Mouse (Mus musculus): ENCODE results near the gene Zfp563. TPM values are rescaled to one million over a fixed set of nuclear protein-coding genes. Genes with fewer than 3 reads are reported as not detected.

Zfp563 gene
- polyA plus RNA-seq (2015; fragmentation: Nextera tagmentation; extraction: Ambion mirVana): 5.6 and 6.3 TPM in 2 replicates

GRCm38 (mm10) chr17:33089220-33089949, at the start of gene Zfp563:
TSS of gene Zfp563 (plus strand) at chr17:33089310.
- Histone ChIP-seq H3K27ac (peak within 1 kb of the TSS; percentile 94), H3K4me1 (replicated peaks; ENCODE audit: insufficient read depth, low read length) (peaks cover 11% of the 10 kb centered on the region), H3K36me3 (ENCODE audit: insufficient read depth, low read length) (no peaks in the 10 kb centered on the region), H3K9me3 (replicated peaks; ENCODE audit: low read length) (no peaks in the 10 kb centered on the region), H3K27me3 (ENCODE audit: insufficient read depth, low read length) (no peaks in the 10 kb centered on the region), H3K4me3 (replicated peaks; ENCODE audit: low read depth, low read length) (peak within 1 kb of the TSS; percentile 63), H3K9ac (ENCODE audit: low read depth, low read length) (peak within 1 kb of the TSS; percentile 69), H3K4me2 (ENCODE audit: low read length) (peak within 1 kb of the TSS; percentile 79)
- TF ChIP-seq CTCF (IDR thresholded peaks at IDR 0.05; ENCODE audit: low read depth): peak; percentile 25; the same call in 1 of the 2 replicates
- whole genome bisulfite sequencing: 4% methylated on average over 34 of the region's 34 CpGs
- ATAC-seq (replicated peaks; ENCODE audit: low FRiP score, low read depth) (peak; percentile 90), DNase-seq (ENCODE audit: low spot score) (peak; percentile 96)

GRCm38 (mm10) chr17:33058791-33059190, 30.3 kb upstream of the Zfp563 start:
- TF ChIP-seq CTCF (IDR thresholded peaks at IDR 0.05; ENCODE audit: low read depth): no peak; the same call in 1 of the 2 replicates
- Histone ChIP-seq H3K27me3 (ENCODE audit: insufficient read depth, low read length) (no peaks in the 10 kb centered on the region), H3K27ac (no peak overlapping the region), H3K9me3 (replicated peaks; ENCODE audit: low read length) (no peaks in the 10 kb centered on the region), H3K36me3 (ENCODE audit: insufficient read depth, low read length) (no peaks in the 10 kb centered on the region), H3K4me1 (replicated peaks; ENCODE audit: insufficient read depth, low read length) (no peaks in the 10 kb centered on the region), H3K9ac (ENCODE audit: low read depth, low read length) (no peak overlapping the region), H3K4me2 (ENCODE audit: low read length) (no peak overlapping the region), H3K4me3 (replicated peaks; ENCODE audit: low read depth, low read length) (no peak overlapping the region)
- 10% methylated on average over 1 of the region's 1 CpGs for WGBS
- ATAC-seq (replicated peaks; ENCODE audit: low FRiP score, low read depth): no peak
- DNase-seq (ENCODE audit: low spot score): peak; percentile 25

GRCm38 (mm10) chr17:33063001-33063400, 26.1 kb upstream of the Zfp563 start:
- Histone ChIP-seq H3K9ac (ENCODE audit: low read depth, low read length) (no peak overlapping the region), H3K4me3 (replicated peaks; ENCODE audit: low read depth, low read length) (no peak overlapping the region), H3K4me1 (replicated peaks; ENCODE audit: insufficient read depth, low read length) (no peaks in the 10 kb centered on the region), H3K4me2 (ENCODE audit: low read length) (no peak overlapping the region), H3K27me3 (ENCODE audit: insufficient read depth, low read length) (no peaks in the 10 kb centered on the region), H3K9me3 (replicated peaks; ENCODE audit: low read length) (no peaks in the 10 kb centered on the region), H3K36me3 (ENCODE audit: insufficient read depth, low read length) (no peaks in the 10 kb centered on the region), H3K27ac (no peak overlapping the region)
- ATAC-seq (replicated peaks; ENCODE audit: low FRiP score, low read depth): no peak
- WGBS: 0% methylated on average over 1 of the region's 1 CpGs
- DNase-seq (ENCODE audit: low spot score): no peak
- TF ChIP-seq CTCF (IDR thresholded peaks at IDR 0.05; ENCODE audit: low read depth): no peak

- DNase-seq (ENCODE audit: low spot score) (no peak), ATAC-seq (replicated peaks; ENCODE audit: low FRiP score, low read depth) (no peak)
- no peaks in the 10 kb centered on the region for H3K27me3 ChIP-seq (ENCODE audit: insufficient read depth, low read length)
- no peak for TF ChIP-seq CTCF (IDR thresholded peaks at IDR 0.05; ENCODE audit: low read depth)
- 51% methylated on average over 1 of the region's 1 CpGs for WGBS
- no peak within 1 kb of the TSS for H3K4me3 ChIP-seq (replicated peaks; ENCODE audit: low read depth, low read length)
- no peaks in the 10 kb centered on the region for H3K4me1 ChIP-seq (replicated peaks; ENCODE audit: insufficient read depth, low read length)
- no peak within 1 kb of the TSS for H3K4me2 ChIP-seq (ENCODE audit: low read length)
- no peak within 1 kb of the TSS for H3K9ac ChIP-seq (ENCODE audit: low read depth, low read length)
- no peak within 1 kb of the TSS for H3K27ac ChIP-seq
- H3K9me3 ChIP-seq (replicated peaks; ENCODE audit: low read length): no peaks in the 10 kb centered on the region
- H3K36me3 ChIP-seq (ENCODE audit: insufficient read depth, low read length): no peaks in the 10 kb centered on the region
These were observed 21.2 kb upstream of the Zfp563 start, which contains the start of gene 4921501E09Rik for GRCm38 (mm10) chr17:33067958-33068357. TSS of gene 4921501E09Rik (minus strand) at chr17:33068058.

GRCm38 (mm10) chr17:33091630-33092029, 2.5 kb downstream of the Zfp563 start:
- ATAC-seq (replicated peaks; ENCODE audit: low FRiP score, low read depth) (no peak), DNase-seq (ENCODE audit: low spot score) (peak; percentile 58)
- H3K4me2 ChIP-seq (ENCODE audit: low read length): peak overlapping the region; percentile 69; the same call in 1 of the 2 replicates
- WGBS: 59% methylated on average over 1 of the region's 1 CpGs
- H3K27ac ChIP-seq: peak overlapping the region; percentile 97
- no peak overlapping the region for H3K4me3 ChIP-seq (replicated peaks; ENCODE audit: low read depth, low read length)
- H3K4me1 ChIP-seq (replicated peaks; ENCODE audit: insufficient read depth, low read length): peaks cover 11% of the 10 kb centered on the region
- no peak overlapping the region for H3K9ac ChIP-seq (ENCODE audit: low read depth, low read length)
- H3K36me3 ChIP-seq (ENCODE audit: insufficient read depth, low read length): no peaks in the 10 kb centered on the region
- no peaks in the 10 kb centered on the region for H3K27me3 ChIP-seq (ENCODE audit: insufficient read depth, low read length)
- no peak for TF ChIP-seq CTCF (IDR thresholded peaks at IDR 0.05; ENCODE audit: low read depth)
- H3K9me3 ChIP-seq (replicated peaks; ENCODE audit: low read length): no peaks in the 10 kb centered on the region

- 2% methylated on average over 31 of the region's 31 CpGs for WGBS
These were observed 3.5 kb downstream of the Zfp563 start for GRCm38 (mm10) chr17:33092391-33093193.

More at GRCm38 (mm10) chr17:33092391-33093193, 3.5 kb downstream of the Zfp563 start:
- ATAC-seq (replicated peaks; ENCODE audit: low FRiP score, low read depth): peak; percentile 88
- Histone ChIP-seq H3K4me1 (replicated peaks; ENCODE audit: insufficient read depth, low read length) (peaks cover 11% of the 10 kb centered on the region), H3K27me3 (ENCODE audit: insufficient read depth, low read length) (no peaks in the 10 kb centered on the region), H3K9me3 (replicated peaks; ENCODE audit: low read length) (no peaks in the 10 kb centered on the region), H3K36me3 (ENCODE audit: insufficient read depth, low read length) (no peaks in the 10 kb centered on the region), H3K9ac (ENCODE audit: low read depth, low read length) (peak overlapping the region; percentile 69), H3K27ac (peak overlapping the region; percentile 97), H3K4me3 (replicated peaks; ENCODE audit: low read depth, low read length) (peak overlapping the region; percentile 64), H3K4me2 (ENCODE audit: low read length) (peak overlapping the region; percentile 69)
- no peak for TF ChIP-seq CTCF (IDR thresholded peaks at IDR 0.05; ENCODE audit: low read depth)
- peak; percentile 93 for DNase-seq (ENCODE audit: low spot score)

Measured in kidney, postnatal 0 days (tissue).